Mouse (Mus musculus) hematopoietic stem cell, adult 5-6 weeks (primary cell): ENCODE measurements around the gene Krt222. TPM values are rescaled to one million over a fixed set of nuclear protein-coding genes. Genes with fewer than 3 reads are reported as not detected.

Experiments
- ATAC-seq, 2 experiments: fragments of 125-278 bp in 1 of 2; replicated peaks in 1 of 2; 2 replicates each; pipeline ENCODE4 v1.8.0; 2016 to 2017; ENCODE audit warnings: inconsistent platforms in 2 of 2, mild to moderate bottlenecking in 2 of 2, moderate number of reproducible peaks in 2 of 2, low read depth in 1 of 2, moderate TSS enrichment in 1 of 2; ENCODE audit not compliant: low FRiP score in 2 of 2, poor library complexity in 2 of 2, severe bottlenecking in 2 of 2, insufficient read depth in 1 of 2, low TSS enrichment in 1 of 2
- total RNA-seq: library from RNA; stranded (forward); fragments of 172-1452, 232-1000 nt; gene quantifications from 2 replicates; pipeline ENCODE4 v1.2.3, GENCODE M21; 2017

Krt222 gene
- not detected in 2 replicates for total RNA-seq

DNA sequence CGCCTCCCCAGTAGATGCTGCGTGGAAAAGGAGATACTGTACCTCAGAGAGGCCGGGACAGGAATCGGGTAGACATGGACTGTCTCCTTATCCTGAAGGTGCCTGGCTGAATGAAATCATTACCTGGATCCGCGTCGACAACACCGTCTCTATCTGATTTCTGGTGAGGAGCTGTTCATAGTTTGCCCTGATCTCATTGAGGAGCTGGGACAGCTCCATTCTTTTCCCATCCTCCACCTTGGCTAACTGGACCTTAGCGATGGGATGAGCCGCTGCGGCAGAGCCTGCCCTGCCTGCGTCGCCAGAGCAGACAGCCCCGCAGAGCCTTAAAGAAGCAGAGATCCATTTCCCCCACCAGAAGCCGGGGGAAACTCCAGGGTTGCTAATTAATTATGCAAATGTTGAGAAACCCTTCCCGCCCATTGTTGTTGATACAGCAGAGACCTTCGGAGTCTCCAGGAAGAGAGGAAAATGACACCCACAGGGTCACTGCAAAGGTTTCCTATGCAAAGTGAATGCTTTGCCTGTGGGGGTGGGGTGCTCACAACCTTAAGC lies at the start of gene Krt222:
Krt222 (minus strand) TSS at position 266 of the 555 bp plus-strand sequence.
- 0 out of 4 replicates have a peak, but pooled peaks of 1 of the 2 experiments have one; percentile 17 for ATAC-seq

DNA sequence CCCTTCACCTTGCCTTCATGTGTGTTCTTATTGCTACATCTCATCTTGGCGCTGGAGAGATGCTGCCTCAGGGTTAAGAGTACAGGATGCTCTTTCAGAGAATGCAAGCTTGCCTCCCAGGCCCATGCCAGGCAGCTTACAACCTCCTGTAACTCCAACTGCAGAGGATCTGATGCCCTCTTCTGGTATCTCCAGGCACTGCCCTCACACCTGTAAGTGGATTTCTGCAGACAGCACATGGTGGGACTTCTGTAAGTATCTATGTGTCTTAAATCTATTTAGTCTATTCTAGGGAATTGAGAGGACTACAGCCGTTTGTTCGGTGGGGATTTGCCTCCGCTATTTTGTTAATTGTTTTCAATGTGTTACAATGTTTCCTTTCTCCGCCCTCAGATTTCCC lies 49.0 kb upstream of the Krt222 start:
- 0 out of 4 replicates have a peak, but pooled peaks of 1 of the 2 experiments have one; percentile 37 for ATAC-seq

DNA sequence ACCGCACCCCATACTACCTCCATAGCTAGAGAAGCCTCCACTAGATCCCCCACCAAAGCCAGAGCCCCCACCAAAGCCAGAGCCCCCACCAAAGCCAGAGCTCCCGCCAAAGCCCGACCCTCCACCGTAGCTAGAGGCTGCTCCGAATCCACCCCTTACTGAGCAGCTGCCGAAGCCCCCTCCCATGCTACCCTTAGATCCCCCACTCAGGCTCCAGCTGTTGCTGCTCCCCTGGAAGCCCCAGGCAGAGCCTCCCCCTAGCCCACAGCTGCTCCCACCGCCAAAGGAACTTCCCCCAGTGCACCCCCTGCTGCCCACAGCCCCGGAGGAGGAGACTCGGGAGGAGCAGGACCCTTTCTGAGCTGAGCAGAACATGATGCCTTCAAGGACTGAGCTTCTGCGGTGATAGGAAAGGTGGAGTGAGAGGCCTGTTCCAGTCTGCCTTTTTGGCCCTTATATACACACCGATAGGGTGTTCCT lies 41.0 kb upstream of the Krt222 start, which contains the start of gene Krt24:
Krt24 (minus strand) TSS at position 430 of the 480 bp plus-strand sequence.
- no peak for ATAC-seq

DNA sequence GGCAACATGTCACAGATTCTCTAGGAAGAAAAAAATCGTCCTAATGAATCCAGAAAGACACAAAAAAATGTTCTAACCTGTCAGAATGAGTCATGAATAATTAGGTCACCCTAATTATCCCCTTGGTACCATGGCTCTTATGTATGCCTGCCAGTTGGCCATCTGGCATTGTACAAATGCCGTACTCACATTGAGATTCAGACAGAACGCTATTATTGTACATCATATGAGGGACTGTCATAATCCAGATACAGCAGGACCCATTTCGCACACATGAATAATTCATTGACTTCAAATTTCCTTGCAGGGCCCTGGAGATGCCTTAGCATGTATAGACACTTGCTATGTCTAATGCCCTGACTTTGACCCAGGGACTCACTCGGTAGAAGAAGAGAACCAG lies 40.1 kb upstream of the Krt222 start:
- ATAC-seq: no peak

- ATAC-seq: no peak
These were observed 39.4 kb upstream of the Krt222 start for GRCm38 (mm10) chr11:99283334-99283733.

- no peak for ATAC-seq
These were observed 37.2 kb upstream of the Krt222 start for GRCm38 (mm10) chr11:99281116-99281515.

DNA sequence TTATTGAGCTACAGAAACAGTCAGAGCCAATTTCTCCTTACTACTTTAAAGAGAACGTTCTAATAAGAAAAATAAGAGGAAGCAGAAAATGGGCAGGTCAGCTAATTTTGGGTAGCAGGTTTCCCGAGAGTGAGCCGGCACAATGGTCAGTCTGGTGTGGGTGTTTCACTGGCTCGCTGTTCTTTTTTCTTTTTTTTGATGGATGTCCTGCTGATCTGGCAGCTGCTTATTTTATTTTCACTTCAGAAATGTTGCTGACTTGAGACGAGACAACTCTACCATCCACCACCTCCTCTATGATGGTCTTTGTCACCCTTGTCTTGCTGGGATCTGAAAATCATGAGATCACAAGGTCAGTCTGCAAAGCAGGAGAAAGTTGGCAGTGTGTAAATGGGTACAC lies 36.1 kb upstream of the Krt222 start:
- ATAC-seq: no peak

DNA sequence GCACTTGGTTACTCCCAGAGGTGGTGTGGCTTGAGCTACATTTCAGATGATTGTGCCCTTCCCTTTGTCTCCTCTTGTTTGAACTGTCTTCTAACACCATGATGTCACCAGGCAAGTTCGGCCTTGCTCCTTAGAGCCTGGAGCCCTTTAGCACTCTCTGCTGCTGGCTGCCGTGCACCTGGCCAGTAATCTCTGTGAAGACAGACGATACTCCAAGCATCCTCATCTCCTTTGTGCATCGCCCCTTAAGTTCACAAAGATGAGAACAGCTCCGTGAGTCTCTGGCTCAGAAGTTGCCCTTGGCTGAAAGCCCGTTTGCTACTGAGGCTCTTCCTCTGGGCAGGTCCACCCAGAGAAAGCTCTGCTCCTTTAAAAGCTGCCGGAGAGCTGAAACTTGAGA lies 32.9 kb upstream of the Krt222 start:
- ATAC-seq: no peak

GRCm38 (mm10) chr11:99275624-99276023 lies 31.7 kb upstream of the Krt222 start:
- no peak for ATAC-seq

GRCm38 (mm10) chr11:99272721-99273120 lies 28.8 kb upstream of the Krt222 start:
- ATAC-seq: no peak

DNA sequence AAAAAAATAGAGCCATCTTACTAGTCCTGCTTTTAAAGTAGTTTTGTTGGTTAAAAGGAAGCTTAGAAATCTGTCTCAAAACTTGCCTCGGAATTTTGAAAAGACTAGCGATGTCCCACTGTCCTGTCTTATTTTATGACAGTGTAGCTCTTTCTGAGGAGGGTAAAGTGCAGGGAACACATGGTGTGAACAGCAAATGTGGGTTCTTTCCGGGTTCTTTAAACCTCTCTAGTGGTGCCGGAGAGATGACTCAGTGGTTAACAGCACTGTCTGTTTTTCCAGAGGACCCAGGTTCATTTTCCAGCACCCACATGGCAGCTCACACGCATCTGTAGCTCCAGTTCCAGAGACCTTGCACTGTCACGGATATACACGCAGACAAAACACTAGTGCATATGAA lies 25.3 kb upstream of the Krt222 start:
- ATAC-seq: no peak

- ATAC-seq: no peak
These were observed 21.9 kb upstream of the Krt222 start for GRCm38 (mm10) chr11:99265796-99266195.

GRCm38 (mm10) chr11:99265220-99265619 lies 21.3 kb upstream of the Krt222 start:
- no peak for ATAC-seq

GRCm38 (mm10) chr11:99256213-99256612 lies 12.3 kb upstream of the Krt222 start:
- no peak for ATAC-seq

DNA sequence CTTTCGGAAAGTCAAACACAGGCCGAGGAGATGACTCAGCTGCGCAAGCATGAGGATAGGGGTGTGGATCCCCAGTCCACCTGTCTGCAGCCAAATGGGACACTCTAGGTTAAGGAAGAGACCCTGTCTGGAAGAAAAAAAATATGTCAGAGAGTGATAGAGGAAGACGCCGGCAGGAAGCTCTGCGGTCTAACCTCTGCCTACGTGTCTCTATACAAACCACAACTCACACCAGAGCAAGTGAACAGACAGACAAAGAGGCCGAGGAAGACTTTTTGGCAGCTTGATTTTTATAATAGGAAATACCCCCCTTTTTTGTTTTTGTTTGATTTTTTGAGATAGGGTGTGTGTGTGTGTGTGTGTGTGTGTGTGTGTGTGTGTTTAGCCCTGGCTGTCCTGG lies 11.4 kb upstream of the Krt222 start:
- ATAC-seq: no peak

GRCm38 (mm10) chr11:99253893-99254292 lies 10.0 kb upstream of the Krt222 start:
- no peak for ATAC-seq

GRCm38 (mm10) chr11:99252671-99253070 lies 8.8 kb upstream of the Krt222 start:
- no peak for ATAC-seq

DNA sequence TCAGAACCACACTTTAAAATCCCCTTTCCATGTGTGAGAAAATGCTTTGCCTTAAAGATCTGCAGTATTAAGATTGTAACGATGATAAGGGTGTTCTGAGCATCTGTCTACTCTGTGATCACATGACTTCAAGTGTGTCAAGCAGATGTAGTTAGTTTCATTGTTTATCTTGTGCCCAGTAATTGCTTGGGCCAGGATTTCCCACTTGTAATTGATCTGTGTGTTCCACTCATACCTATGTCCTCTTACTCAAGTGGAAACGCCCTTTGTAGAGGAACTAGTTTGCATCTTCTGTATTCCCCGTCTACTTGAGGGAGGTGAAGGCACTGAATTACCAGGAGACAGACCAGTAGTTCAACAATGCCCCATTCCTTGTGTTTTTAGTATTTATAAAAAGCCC lies 6.8 kb upstream of the Krt222 start:
- no peak for ATAC-seq

DNA sequence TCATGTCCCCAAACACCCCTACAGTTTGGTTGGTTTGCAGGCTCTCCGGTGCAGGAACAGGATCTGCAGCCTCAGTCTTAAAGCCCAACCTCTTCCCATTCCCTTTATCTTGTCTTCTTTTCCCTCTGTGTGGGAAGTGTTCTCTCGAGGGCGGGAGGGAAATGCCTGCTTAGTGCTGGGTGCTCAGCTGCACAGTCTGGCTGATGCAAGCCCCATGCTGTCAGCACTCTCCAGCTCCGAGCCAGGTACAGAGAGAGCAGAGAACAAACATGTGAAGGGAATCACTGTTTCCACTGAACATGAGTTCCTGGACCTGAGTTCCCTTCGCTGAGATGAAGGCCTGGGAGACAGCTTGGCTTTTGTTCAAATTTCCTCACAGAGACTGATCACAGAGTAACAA lies 6.4 kb upstream of the Krt222 start:
- no peak for ATAC-seq
